Mouse (Mus musculus): ENCODE results near the gene Ppip5k2.

Gene Ppip5k2

GRCm38 (mm10) chr1:97718440-97718839 is 51.8 kb downstream of the Ppip5k2 start:
- Histone ChIP-seq H3K27me3 (ENCODE audit: control insufficient read depth, insufficient read depth, low read length, poor library complexity, severe bottlenecking) (no peaks in the 10 kb centered on the region), H3K36me3 (ENCODE audit: control insufficient read depth, insufficient read depth, low read length, poor library complexity, severe bottlenecking) (peaks cover 11% of the 10 kb centered on the region)
- no peak for DNase-seq (ENCODE audit: low read depth, low spot score)

GRCm38 (mm10) chr1:97714334-97714868 is 55.8 kb downstream of the Ppip5k2 start:
- H3K27me3 ChIP-seq (ENCODE audit: control insufficient read depth, insufficient read depth, low read length, poor library complexity, severe bottlenecking), result no peaks in the 10 kb centered on the region
- H3K36me3 ChIP-seq (ENCODE audit: control insufficient read depth, insufficient read depth, low read length, poor library complexity, severe bottlenecking), result peaks cover 16% of the 10 kb centered on the region
- DNase-seq (ENCODE audit: low read depth, low spot score), result no peak

DNA sequence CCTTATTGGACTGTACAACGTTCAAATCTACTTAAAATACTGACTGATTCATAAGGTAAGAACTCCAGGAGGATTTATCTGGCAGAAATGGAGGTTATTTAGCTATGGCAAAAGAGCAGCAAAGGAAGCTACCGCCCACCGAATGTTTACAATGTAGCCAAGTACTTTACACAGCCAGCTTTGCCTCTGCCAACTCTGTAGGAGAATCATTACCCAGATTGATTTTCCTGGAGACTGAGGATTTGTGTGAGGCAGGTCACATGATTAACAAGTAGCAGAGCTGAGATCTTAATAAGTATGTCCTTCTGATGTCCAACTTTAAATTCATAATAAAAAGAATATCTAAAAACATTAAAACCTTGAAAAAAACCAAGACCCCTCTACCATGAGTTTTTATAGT is 59.7 kb downstream of the Ppip5k2 start:
- Histone ChIP-seq H3K27me3 (ENCODE audit: control insufficient read depth, insufficient read depth, low read length, poor library complexity, severe bottlenecking) (no peaks in the 10 kb centered on the region; the same call in 1 of the 2 replicates), H3K36me3 (ENCODE audit: control insufficient read depth, insufficient read depth, low read length, poor library complexity, severe bottlenecking) (peaks cover 15% of the 10 kb centered on the region)
- no peak for DNase-seq (ENCODE audit: low read depth, low spot score)

DNA sequence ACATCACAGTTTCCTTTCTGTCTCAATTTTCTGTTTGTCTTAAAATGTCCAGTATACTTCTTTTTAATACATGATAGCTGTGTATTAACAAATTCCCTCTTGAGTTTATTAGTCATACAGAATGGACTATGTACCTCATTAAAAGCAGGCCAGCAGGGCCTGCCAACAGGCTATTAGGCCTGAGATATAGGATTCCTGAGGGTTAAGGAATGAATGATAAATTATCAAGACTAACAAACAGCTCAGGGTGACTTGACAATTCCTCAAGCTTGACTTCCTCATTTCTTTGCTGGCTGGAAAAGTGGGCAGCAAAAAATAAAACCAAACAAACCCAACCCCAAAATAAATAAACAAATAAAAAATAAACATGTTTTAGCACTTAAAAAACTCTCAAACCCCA is 64.8 kb downstream of the Ppip5k2 start:
- Histone ChIP-seq H3K36me3 (ENCODE audit: control insufficient read depth, insufficient read depth, low read length, poor library complexity, severe bottlenecking) (peaks cover 4% of the 10 kb centered on the region; the same call in 1 of the 2 replicates), H3K27me3 (ENCODE audit: control insufficient read depth, insufficient read depth, low read length, poor library complexity, severe bottlenecking) (no peaks in the 10 kb centered on the region; the same call in 1 of the 2 replicates)
- DNase-seq (ENCODE audit: low read depth, low spot score), result no peak

DNA sequence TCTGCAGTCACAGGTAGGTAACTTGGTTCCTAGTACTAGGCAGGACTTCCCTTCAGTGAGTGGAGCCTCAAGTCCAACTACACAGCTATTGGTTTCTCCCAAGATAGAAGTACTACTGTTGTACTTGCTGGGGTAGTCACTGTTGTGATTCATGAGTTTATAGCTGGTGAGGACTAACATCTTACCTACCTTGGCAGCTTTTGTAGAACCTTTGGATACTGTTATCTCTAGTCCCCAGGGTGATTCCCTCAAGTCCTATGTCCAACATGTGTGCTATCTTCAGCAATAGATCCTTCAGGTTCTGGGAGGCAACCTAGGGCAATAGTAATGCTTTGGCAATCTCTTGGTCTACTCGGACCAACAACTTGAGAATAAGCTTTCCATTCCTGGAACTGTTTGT is 65.6 kb downstream of the Ppip5k2 start:
- DNase-seq (ENCODE audit: low read depth, low spot score), result no peak
- Histone ChIP-seq H3K36me3 (ENCODE audit: control insufficient read depth, insufficient read depth, low read length, poor library complexity, severe bottlenecking) (peaks cover 4% of the 10 kb centered on the region; the same call in 1 of the 2 replicates), H3K27me3 (ENCODE audit: control insufficient read depth, insufficient read depth, low read length, poor library complexity, severe bottlenecking) (no peaks in the 10 kb centered on the region; the same call in 1 of the 2 replicates)

- DNase-seq (ENCODE audit: low read depth, low spot score), result no peak
- Histone ChIP-seq H3K27me3 (ENCODE audit: control insufficient read depth, insufficient read depth, low read length, poor library complexity, severe bottlenecking) (no peaks in the 10 kb centered on the region), H3K36me3 (ENCODE audit: control insufficient read depth, insufficient read depth, low read length, poor library complexity, severe bottlenecking) (no peaks in the 10 kb centered on the region)
Observed at GRCm38 (mm10) chr1:97698956-97699570, 71.1 kb downstream of the Ppip5k2 start.

- no peak for DNase-seq (ENCODE audit: low read depth, low spot score)
- H3K27me3 ChIP-seq (ENCODE audit: control insufficient read depth, insufficient read depth, low read length, poor library complexity, severe bottlenecking), result no peaks in the 10 kb centered on the region
- H3K36me3 ChIP-seq (ENCODE audit: control insufficient read depth, insufficient read depth, low read length, poor library complexity, severe bottlenecking), result no peaks in the 10 kb centered on the region
Observed at GRCm38 (mm10) chr1:97697273-97697672, 72.9 kb downstream of the Ppip5k2 start.

GRCm38 (mm10) chr1:97693825-97694224 is 76.4 kb downstream of the Ppip5k2 start:
- DNase-seq (ENCODE audit: low read depth, low spot score), result no peak
- no peaks in the 10 kb centered on the region for H3K36me3 ChIP-seq (ENCODE audit: control insufficient read depth, insufficient read depth, low read length, poor library complexity, severe bottlenecking)
- H3K27me3 ChIP-seq (ENCODE audit: control insufficient read depth, insufficient read depth, low read length, poor library complexity, severe bottlenecking), result no peaks in the 10 kb centered on the region

- H3K36me3 ChIP-seq (ENCODE audit: control insufficient read depth, insufficient read depth, low read length, poor library complexity, severe bottlenecking), result no peaks in the 10 kb centered on the region
- H3K27me3 ChIP-seq (ENCODE audit: control insufficient read depth, insufficient read depth, low read length, poor library complexity, severe bottlenecking), result no peaks in the 10 kb centered on the region
- peak; percentile 77 for DNase-seq (ENCODE audit: low read depth, low spot score)
Observed at GRCm38 (mm10) chr1:97688756-97689155, 81.5 kb downstream of the Ppip5k2 start.

- DNase-seq (ENCODE audit: low read depth, low spot score), result no peak
- no peaks in the 10 kb centered on the region for H3K36me3 ChIP-seq (ENCODE audit: control insufficient read depth, insufficient read depth, low read length, poor library complexity, severe bottlenecking)
- H3K27me3 ChIP-seq (ENCODE audit: control insufficient read depth, insufficient read depth, low read length, poor library complexity, severe bottlenecking), result no peaks in the 10 kb centered on the region
Observed at GRCm38 (mm10) chr1:97676526-97677177, 93.6 kb downstream of the Ppip5k2 start.

- DNase-seq (ENCODE audit: low read depth, low spot score), result peak; percentile 21
- H3K27me3 ChIP-seq (ENCODE audit: control insufficient read depth, insufficient read depth, low read length, poor library complexity, severe bottlenecking), result no peaks in the 10 kb centered on the region
- H3K36me3 ChIP-seq (ENCODE audit: control insufficient read depth, insufficient read depth, low read length, poor library complexity, severe bottlenecking), result no peaks in the 10 kb centered on the region
Observed at GRCm38 (mm10) chr1:97676115-97676514, 94.1 kb downstream of the Ppip5k2 start.

- no peaks in the 10 kb centered on the region for H3K27me3 ChIP-seq (ENCODE audit: control insufficient read depth, insufficient read depth, low read length, poor library complexity, severe bottlenecking)
- no peak for DNase-seq (ENCODE audit: low read depth, low spot score)
- H3K36me3 ChIP-seq (ENCODE audit: control insufficient read depth, insufficient read depth, low read length, poor library complexity, severe bottlenecking), result no peaks in the 10 kb centered on the region
Observed at GRCm38 (mm10) chr1:97672849-97673248, 97.4 kb downstream of the Ppip5k2 start.

- no peaks in the 10 kb centered on the region for H3K36me3 ChIP-seq (ENCODE audit: control insufficient read depth, insufficient read depth, low read length, poor library complexity, severe bottlenecking)
- no peak for DNase-seq (ENCODE audit: low read depth, low spot score)
- H3K27me3 ChIP-seq (ENCODE audit: control insufficient read depth, insufficient read depth, low read length, poor library complexity, severe bottlenecking), result no peaks in the 10 kb centered on the region
Observed at GRCm38 (mm10) chr1:97667288-97667687, 102.9 kb downstream of the Ppip5k2 start.

DNA sequence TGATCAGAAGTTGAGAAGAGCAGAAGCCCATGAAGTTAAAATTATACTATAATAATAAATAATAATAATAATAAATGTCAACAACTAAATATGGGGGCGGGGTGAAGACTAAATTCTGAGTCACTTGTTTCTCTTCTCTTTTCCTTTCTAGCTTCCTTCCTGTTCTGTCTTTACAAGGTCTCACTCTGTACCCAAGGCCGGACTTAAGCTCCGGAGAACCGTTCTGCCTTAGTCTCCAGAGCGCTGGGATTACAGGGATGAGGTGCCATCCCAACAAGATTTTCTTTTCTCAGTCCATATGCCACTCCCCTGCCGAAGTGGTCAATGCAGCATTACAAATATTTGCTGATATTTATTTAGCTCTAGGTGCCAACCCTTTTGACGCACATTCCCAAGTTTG is 107.9 kb downstream of the Ppip5k2 start:
- H3K27me3 ChIP-seq (ENCODE audit: control insufficient read depth, insufficient read depth, low read length, poor library complexity, severe bottlenecking), result no peaks in the 10 kb centered on the region
- H3K36me3 ChIP-seq (ENCODE audit: control insufficient read depth, insufficient read depth, low read length, poor library complexity, severe bottlenecking), result no peaks in the 10 kb centered on the region; the same call in 1 of the 2 replicates
- peak; percentile 53 for DNase-seq (ENCODE audit: low read depth, low spot score)

- peak; percentile 76 for DNase-seq (ENCODE audit: low read depth, low spot score)
- no peaks in the 10 kb centered on the region; the same call in 1 of the 2 replicates for H3K36me3 ChIP-seq (ENCODE audit: control insufficient read depth, insufficient read depth, low read length, poor library complexity, severe bottlenecking)
- H3K27me3 ChIP-seq (ENCODE audit: control insufficient read depth, insufficient read depth, low read length, poor library complexity, severe bottlenecking), result no peaks in the 10 kb centered on the region
Observed at GRCm38 (mm10) chr1:97661406-97662241, 108.6 kb downstream of the Ppip5k2 start, which contains the start of gene D1Ertd622e. D1Ertd622e (minus strand) TSS chr1:97662074.

All from splenic B cell, adult 2 months (primary cell).